Mouse (Mus musculus): Measurements from ENCODE around the gene Afap1. TPM values are rescaled to one million over a fixed set of nuclear protein-coding genes. Genes with fewer than 3 reads are reported as not detected.

Gene Afap1
- total RNA-seq, 2 experiments from 2014 or later = 24.2 to 30.6 TPM

DNA sequence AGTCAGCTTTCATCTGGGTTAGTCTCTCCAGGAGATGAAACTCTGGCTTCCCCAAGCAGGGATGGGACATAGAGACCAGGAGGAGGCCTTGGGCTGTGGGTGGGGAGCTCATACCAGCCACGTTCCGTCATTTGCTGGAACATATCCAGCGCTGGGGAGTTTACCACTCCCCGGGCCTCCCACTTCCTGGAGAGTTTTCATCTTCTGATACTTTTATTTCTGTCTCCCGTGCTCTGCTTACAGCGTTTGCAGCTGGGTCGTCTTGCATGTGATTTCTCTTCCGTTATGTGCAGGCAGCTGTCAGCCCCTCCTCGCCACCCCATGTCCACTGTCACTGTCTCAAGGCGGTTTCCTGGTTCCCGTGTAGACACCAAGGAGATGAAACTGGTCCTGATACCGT lies 80.7 kb downstream of the Afap1 start:
- DNase-seq = peak; percentile 87

DNA sequence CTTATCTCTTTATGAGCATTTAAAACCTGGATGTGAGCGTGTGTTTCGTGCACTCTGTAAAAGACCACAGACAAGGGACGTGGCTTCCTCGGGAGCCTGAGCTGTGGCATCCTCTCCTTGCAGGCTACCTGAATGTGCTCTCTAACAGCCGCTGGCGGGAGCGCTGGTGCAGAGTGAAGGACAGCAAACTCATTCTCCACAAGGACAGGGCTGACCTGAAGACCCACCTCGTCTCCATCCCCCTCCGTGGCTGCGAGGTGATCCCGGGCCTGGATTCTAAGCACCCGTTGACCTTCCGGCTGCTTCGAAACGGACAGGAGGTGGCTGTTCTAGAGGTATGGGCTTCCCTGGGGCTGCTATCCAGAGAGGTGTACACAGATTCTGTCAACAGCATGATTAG lies 81.1 kb downstream of the Afap1 start:
- DNase-seq = no peak

DNA sequence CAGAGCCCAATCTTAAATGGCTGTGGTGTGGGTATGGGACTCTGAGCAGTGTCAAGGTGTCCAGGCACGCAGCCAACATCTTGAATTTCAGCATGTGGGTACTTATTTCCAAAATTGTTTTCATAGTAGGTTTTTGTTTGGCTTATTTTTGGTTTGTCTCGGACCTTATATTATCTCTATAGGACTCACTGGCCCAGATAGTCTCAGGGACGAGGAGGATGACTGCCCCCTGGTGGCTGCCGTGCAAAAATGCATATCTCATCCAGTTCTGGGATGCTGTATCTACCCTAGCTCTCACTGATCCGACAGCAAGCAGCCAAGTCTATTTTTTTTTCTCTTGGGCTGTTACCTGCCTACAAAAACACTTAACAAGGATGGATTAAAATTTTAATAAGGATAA lies 82.6 kb downstream of the Afap1 start:
- DNase-seq = peak; percentile 87

DNA sequence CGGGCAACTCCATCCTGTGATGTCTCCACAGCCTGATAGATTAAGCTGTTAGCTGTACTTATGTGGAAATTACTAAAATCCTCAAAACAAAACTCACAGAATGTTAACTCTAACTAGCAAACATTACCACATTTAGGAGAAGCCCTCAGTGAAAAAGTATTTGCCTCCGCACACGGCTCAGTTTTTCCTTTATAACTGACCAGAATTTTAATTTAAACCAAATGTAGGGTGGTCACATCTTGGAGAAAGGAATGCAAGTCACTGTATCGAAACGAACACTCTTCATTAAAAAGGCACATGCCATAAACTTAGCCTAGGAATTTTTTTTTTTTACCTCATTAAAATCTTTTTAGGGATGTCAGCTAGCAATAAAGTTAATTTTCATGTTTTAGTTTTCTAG lies 87.4 kb downstream of the Afap1 start:
- no peak for DNase-seq

DNA sequence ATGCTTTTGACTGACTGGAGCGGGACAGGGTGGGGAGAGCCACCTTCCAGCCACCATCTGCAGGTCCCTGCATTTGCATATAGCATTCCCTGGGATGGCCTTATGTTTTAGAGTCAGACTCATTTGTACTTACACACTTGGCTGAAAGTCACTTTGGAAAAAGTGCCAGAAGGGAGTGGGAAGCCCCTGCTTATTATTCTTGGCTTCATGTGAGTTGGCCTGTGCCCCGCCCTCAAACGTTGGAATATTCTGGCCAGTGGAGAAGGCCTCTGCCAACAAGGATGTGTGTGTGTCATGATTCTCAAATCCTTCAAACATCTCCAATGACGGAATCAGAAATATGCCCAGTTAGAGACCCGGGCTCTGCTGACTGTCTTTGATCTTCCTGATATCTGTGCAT lies 88.2 kb downstream of the Afap1 start:
- no peak for DNase-seq

DNA sequence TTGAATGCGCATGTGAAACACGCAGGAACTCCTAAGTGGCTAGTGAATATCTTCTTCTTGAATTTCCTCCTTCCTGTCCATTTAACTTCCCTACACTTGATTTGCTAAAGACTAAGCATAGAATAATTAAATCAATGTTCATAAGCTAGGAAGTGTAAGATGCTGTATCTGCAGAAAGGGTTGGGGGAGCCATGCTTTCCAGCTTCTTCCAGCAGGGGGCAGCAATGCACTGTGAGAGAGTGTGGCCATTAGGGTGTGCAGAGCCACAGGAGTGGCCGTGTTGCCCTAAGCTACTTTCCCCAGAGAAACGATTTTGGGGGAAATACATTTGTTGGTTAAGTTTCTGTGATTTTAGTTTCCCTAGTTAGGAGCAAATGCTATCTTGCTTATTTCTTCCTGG lies 88.9 kb downstream of the Afap1 start:
- peak; percentile 90 for DNase-seq

GRCm38 (mm10) chr5:35985611-35986010 lies 92.5 kb downstream of the Afap1 start:
- DNase-seq = no peak

DNA sequence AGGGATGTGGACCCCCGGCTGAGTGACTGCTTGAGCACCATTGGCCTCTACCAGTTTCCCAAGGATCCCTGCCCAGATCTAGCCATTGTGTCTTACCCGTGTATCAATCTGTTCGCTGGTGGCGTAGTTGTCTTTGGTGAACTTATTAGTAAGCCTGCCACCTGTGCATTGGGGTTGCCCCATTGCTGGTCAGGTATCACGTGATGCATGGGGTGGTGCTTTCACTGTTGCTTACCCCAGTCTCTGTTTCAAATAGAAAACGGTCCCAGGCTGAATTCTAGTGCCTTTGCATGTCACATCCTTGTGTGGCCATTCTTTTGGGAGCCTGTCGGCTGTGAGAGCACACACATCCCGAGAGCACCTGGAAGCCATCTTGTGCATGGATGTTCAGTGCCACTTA lies 95.0 kb downstream of the Afap1 start:
- no peak for DNase-seq

DNA sequence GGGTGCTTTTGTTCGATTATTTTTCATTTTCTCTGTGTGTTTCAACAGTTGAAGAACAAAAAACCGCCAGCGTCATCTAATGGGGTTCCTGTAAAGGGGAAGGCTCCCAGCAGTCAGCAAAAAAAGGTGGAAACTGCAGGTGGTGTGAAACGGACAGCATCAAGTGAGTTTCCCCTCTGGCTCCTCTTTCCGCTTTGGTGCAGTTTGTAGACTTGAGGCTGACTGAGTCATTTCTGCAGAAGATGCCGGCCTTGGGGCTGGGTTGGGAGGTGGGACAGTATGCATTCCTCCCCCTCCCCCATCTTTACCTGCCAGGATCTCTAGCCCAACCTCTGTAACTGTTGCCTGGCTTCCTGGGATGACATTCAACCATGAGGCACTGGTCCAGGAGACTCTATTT lies 96.4 kb downstream of the Afap1 start:
- no peak for DNase-seq

DNA sequence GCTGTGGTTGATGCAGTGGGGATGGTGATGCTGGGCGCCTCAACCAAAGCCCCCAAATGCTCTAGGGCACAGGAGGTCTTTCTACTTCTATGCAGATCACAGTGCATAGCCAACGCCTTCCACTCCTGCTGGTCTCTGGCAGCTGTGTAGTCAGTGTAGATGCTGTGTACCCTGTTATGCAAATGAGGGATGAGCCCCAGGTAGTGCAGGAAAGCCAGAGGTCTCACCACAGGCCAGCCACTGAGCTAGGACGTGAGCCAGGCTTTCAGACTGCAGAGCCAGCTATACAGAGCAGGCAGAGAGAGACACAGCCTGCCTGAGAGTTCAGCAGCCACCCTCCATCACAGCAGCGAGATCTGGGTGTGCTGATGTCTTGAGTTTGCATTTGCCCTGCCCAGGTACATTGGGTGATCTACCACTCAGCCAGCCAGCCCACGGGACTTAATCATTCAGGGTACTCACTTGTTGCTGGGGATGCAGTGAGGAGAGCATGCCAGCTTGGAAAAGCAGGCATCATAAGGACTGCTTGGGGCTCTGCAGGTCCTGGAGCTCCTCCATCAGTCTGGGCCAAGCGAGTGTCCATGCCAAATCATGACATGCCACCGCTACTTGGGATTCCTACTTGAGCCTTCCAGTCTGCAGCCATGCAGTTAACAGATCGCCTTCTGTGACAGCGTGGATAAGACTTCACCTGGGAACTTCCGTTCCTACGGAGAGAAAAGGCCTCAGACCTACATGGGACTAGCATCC lies 97.0 kb downstream of the Afap1 start:
- no peak for DNase-seq

GRCm38 (mm10) chr5:36003797-36004196 lies 110.7 kb downstream of the Afap1 start:
- DNase-seq = no peak

DNA sequence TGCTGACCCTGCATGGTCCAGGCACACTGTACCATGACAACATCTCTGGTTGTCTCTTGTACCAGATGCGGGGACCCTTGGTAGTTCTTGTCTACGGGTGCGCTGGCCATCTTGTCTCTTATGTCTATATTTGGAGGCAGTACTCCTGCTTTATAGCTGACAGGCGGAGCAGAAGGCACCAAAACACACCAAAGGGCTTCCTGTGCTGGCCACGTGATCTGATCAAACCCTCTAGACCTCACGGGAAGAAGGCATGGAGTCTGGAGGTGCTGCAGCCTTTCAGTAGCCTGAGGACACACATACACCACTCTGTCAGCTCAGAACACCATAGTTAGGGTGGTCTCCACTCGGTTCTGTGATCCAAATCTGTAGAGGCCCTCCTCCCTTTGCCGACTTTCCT lies 113.0 kb downstream of the Afap1 start:
- no peak for DNase-seq

DNA sequence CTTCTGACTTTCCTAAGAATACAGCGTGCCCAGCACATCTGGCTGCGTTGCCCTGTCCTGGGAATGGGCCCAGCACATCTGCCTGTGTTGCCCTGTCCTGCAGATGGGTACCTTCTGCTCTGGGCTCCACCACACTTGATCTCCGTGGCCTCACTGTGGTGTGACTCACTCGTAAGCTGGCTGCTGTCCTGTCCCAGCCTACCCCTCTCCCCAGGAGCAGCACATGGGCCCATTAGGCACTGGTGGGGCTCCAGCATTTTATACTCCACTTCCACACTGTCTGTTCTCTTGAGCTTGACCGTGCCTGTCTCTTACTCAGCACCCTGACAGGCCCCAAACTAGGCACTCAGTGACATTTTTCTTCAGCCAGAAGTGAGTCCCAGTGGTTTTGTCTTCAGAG lies 113.5 kb downstream of the Afap1 start:
- peak; percentile 16 for DNase-seq

DNA sequence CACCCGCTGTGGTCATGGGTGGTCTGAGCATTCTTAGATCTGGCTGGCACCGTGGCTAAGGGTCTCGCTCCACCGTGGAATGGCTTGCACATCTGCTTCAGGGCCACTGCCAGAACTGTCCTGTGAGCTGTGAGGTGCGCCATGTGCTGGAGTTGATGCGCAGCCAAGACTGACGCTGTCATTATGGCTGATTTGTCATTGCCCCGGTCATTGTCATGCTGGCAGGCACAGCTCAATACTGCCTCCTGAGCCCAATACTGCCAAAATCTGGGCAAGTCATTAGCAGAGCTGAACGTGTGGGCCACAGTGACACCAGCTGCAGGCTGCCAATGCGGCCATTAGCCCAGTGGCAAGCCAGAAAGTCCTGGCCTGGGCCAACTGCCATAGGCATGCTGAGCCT lies 114.5 kb downstream of the Afap1 start:
- no peak for DNase-seq

GRCm38 (mm10) chr5:36009405-36009804 lies 116.3 kb downstream of the Afap1 start:
- DNase-seq = no peak

GRCm38 (mm10) chr5:36018366-36018765 lies 125.2 kb downstream of the Afap1 start:
- DNase-seq = no peak

DNA sequence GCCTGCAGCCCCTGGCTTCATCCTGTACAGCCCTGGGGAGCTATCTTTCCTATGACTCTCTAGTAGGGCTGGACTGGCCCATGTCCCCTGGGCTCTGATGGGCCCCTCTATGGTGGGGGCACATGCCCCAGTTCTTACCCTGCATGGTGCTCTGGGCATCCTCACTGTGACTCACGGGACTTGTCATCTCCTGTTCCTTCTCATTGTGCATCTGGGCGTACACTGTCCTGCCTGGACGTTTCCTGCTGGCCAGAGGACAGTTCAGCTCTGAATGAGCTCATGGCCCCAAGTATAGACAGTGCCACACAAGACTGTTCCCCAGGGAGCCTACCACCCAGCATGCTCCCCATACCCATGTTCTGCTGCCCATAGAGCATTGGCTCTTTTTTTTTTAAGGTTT lies 128.0 kb downstream of the Afap1 start:
- DNase-seq = no peak

GRCm38 (mm10) chr5:36022361-36022760 lies 129.2 kb downstream of the Afap1 start:
- DNase-seq = no peak

DNA sequence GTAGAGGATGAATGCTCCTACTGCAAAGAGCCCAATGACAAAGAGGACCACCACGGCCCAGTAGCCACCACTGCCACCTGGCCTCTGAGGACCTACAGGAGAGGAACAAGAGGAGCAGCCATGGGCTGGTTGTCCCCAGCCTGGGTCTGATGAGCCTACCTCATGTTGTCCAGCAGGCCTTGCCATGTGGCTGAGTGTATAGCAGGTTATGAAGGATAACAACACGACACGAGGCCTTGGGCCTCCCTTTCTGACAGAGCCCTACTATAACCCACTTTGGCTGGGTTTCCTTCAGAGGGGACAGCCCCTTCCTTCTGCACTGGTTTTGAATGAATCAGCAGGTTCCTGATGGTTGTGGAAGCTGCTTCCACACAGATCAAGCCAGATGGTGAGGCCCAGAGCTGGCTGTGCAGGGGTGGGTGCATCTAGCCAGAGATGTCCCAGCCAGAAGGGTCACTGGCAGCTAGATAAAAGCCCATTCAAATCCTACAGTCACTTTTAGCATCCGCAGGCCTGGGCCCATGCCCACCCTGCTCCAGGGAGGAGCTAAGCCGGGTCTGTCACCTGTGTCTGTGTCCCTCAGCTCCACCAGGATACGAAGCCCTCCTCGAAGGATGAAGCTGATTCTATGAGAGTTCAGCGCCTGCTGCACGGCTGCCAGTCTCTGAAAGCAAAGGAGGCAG lies 131.0 kb downstream of the Afap1 start:
- DNase-seq = no peak

DNA sequence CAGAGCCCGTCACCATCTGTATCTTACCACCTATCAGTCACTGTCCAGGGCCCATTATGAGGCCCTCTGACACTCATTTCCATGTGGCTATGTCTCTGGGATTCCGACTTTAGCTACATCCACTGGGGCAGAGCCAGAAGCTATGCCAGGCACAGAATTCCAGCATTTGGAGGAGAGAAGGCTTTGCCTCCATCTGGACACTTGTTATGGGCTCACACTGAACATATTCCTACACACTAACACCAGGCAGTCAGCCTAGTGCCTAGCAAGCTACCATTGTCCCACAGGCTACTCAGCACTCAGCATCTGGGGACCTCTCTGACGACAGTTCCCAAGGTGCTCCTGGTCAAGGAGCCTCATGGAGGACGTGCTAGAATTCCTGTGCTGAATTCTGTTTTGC lies 132.0 kb downstream of the Afap1 start:
- DNase-seq = no peak

DNA sequence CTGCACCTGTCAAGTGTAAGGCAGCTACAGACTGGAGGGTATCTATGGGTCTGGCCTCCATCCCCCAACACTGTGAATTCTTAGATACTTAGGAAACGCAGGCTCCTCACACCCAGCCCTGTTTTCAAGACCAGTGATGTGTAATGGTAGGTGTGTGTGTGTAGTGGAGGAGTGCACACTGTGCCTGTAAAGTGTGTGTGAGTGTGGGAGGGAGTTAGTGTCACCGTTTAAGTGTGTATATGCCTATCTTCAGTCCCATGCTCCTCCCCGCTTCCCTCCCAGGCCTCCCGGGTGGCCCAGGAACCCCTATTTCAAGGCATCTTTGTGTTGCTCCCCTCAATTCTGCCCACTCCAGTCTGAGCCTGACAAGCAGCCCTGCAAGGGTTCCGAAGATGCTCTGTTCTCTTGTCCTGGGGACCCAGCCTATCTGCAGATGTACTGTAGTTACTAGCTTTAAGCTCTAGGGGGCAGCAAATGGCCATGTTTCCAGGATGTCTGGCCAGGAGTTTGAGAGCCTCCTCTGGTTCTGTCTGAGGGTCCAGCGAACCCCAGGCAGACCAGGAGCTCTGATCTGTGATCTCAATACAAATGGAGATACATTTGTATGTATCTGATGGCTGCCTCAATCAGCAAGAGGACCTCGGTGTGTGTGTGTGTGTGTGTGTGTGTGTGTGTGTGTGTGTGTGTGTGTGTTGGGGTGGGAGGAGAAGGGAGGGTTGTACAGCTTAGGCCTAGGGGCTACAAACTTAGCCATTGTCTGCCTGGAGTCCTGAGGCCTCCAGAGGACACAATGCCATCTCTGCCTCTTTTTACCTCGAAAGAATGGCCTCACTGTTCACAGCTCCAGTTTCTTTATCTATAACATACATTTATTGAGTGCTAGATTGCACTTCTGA lies 140.7 kb downstream of the Afap1 start:
- peak; percentile 59 for DNase-seq

DNA sequence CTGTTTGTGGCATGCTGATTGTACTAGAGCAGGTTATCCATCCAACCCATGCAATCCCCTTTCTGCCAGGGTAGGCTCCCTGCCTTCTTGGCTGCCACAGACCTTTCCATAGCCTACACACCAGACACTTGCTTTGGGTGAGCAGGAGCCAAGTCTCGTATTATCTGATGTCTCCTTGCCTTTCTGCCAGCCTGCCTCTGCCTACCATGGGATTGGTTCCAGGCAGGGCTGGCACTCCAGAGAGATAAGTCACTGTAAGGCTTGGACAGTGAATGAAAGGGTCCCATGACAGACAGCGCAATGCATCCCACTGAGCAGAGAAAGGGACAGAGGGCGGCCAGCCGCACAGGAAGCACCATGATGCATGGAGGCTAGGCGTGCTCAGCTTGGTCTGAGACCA lies 146.5 kb downstream of the Afap1 start:
- no peak for DNase-seq
